Mouse (Mus musculus) testis, adult 10 weeks (tissue): ENCODE data around the gene Olfr616. TPM values are rescaled to one million over a fixed set of nuclear protein-coding genes. Genes with fewer than 3 reads are reported as not detected.

Experiments used
- polyA plus RNA-seq: library from polyadenylated mRNA; stranded (reverse); fragments of 350-450 nt; fragmentation: Illumina TruSeq; extraction: RNeasy Lipid Tissue Mini Kit (QIAGEN cat#74804); gene quantifications from one replicate; pipeline ENCODE4 v1.2.3, GENCODE M21; 2014; ENCODE audit warnings: low read depth, low replicate concordance

Olfr616 gene
- 0.38 TPM for polyA plus RNA-seq

DNA sequence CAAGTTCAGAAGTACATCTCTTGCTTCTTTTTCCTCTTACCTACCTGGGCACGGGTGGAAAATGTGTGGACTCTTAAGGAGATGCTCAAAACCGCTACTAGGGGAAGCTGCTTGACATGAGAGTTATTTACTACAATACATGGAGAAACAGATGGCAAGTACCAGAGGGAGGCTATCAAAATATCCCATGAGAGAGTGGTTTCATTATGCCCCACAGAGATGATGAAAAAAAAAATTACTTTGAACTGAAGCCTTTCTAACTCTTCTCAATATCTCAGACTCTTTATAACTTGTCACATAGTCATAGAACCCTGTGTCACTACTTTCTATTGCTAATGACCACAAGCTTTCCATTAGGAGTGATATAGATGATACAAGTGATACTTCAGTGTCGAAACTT is at the start of gene Olfr616:
Olfr616 (minus strand) TSS at position 101 of the 400 bp plus-strand sequence.

GRCm38 (mm10) chr7:103612434-103612833 is 43.5 kb upstream of the Olfr616 start, which contains the start of gene Olfr620:
Gene Olfr620, minus strand, starts transcription at chr7:103612534.

GRCm38 (mm10) chr7:103600275-103600674 is 31.3 kb upstream of the Olfr616 start, which contains the start of gene Olfr619:
Gene Olfr619, plus strand, starts transcription at chr7:103600575.

DNA sequence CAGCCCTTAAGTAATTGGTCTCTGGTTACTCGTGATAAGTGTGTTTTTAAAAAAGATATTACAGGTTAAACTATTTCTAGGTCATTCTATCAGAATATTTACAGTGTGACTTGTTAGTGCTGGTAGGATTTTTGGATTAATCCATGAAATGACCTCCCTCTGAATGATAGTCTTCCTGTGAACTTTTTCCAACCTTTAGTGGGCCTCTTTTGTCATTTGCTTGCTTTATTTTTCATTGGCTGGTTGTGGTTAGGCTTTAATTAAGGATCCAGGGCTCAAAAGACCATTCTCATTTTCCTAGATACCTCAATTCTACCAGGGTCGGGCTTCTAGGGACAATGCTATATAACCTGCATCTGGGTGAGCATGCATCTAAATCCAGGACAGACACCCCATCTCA is 20.9 kb upstream of the Olfr616 start, which contains the start of gene Olfr618:
Olfr618 (plus strand) TSS at position 301 of the 400 bp plus-strand sequence.

GRCm38 (mm10) chr7:103572761-103573160 is 3.8 kb upstream of the Olfr616 start, which contains the start of gene Olfr617:
Gene Olfr617, plus strand, starts transcription at chr7:103573061.

DNA sequence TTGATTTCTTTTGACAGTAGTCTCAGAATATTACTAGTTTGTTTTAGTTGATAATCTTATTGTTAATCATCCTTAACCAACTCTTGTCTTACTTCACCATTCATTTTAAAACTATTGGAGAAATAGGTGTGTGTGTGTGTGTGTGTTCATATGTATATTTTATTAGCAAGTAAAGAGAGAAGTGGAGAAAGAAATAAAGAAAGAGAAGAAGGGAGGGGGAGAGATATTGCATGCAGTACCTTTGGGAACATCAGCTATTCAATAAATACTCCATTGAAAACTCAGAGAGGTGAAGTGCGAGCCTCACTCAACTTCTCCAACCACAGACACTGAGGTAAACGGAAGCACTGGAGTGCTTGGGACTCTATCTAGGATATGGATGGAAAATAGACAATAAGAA is 13.2 kb downstream of the Olfr616 start, which contains the start of gene Olfr615:
Olfr615 (plus strand) TSS at position 301 of the 400 bp plus-strand sequence.

DNA sequence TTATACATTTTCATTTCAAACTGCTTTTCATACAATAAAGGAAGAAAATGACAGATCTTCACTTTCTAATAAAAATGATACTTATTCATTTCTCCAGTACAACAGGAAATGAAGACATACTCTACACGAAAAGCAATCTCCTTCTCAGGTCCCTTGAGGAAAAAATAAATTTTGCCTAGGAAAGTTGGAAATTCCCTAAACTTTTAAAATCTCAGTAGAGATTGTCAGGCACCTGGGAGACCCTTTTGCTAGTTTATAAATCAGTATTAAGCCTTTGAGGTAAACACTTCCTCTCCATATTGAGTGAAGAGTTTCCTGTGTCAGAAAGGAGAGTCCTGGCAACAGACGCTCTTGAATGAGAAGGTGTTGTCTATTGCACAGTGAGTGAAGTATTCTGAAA is 21.2 kb downstream of the Olfr616 start, which contains the start of gene Olfr613:
Olfr613 (plus strand) TSS at position 301 of the 400 bp plus-strand sequence.

GRCm38 (mm10) chr7:103542617-103543016 is 26.3 kb downstream of the Olfr616 start, which contains the start of gene Olfr612:
Gene Olfr612, minus strand, starts transcription at chr7:103542717.

DNA sequence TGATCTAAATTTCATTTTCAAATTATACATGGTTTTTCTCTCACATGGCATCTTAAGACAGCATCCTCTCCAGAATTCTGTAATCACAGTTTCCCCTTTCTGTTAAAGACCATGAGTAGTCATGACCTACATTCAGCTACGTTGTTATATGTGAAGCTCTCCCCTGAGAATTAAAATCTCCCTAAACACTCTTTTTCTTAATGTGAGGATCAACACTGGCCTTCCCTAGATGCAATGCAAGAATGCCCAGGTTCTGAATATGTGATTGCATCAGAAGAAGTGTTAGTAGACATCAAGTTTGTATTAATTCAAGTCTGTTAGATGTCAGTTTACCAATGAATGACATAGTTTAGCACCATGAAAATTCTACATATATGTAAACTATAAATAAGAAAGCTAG is 48.2 kb downstream of the Olfr616 start, which contains the start of gene Olfr611:
Olfr611 (minus strand) TSS at position 101 of the 400 bp plus-strand sequence.

Other genes starting within 250 kb of the Olfr616 start
- not detected for gene Olfr598, start 245.6 kb downstream of the Olfr616 start, polyA plus RNA-seq
- gene Olfr599, start 233.2 kb downstream of the Olfr616 start, polyA plus RNA-seq, result not detected
- not detected for gene Olfr600, start 219.5 kb downstream of the Olfr616 start, polyA plus RNA-seq
- gene Olfr601, start 206.5 kb downstream of the Olfr616 start, polyA plus RNA-seq, result not detected
- gene Olfr603, start 183.0 kb downstream of the Olfr616 start, polyA plus RNA-seq, result not detected
- gene Usp17lc, start 154.1 kb downstream of the Olfr616 start, polyA plus RNA-seq, result not detected
- gene Olfr605, start 123.7 kb downstream of the Olfr616 start, polyA plus RNA-seq, result not detected
- not detected for gene Olfr606, start 120.1 kb downstream of the Olfr616 start, polyA plus RNA-seq
- not detected for gene Olfr607, start 105.0 kb downstream of the Olfr616 start, polyA plus RNA-seq
- gene Olfr608, start 99.3 kb downstream of the Olfr616 start, polyA plus RNA-seq, result not detected
- not detected for gene Olfr609, start 71.1 kb downstream of the Olfr616 start, polyA plus RNA-seq
- not detected for gene Olfr610, start 57.0 kb downstream of the Olfr616 start, polyA plus RNA-seq
- gene Olfr611, start 48.3 kb downstream of the Olfr616 start, polyA plus RNA-seq, result not detected
- not detected for gene Olfr612, start 26.4 kb downstream of the Olfr616 start, polyA plus RNA-seq
- not detected for gene Olfr613, start 21.1 kb downstream of the Olfr616 start, polyA plus RNA-seq
- not detected for gene Olfr615, start 13.1 kb downstream of the Olfr616 start, polyA plus RNA-seq
- gene Olfr617, start 3.9 kb upstream of the Olfr616 start, polyA plus RNA-seq, result not detected
- not detected for gene Olfr618, start 21.0 kb upstream of the Olfr616 start, polyA plus RNA-seq
- gene Olfr619, start 31.4 kb upstream of the Olfr616 start, polyA plus RNA-seq, result not detected
- not detected for gene Olfr620, start 43.4 kb upstream of the Olfr616 start, polyA plus RNA-seq
- not detected for gene Olfr622, start 73.6 kb upstream of the Olfr616 start, polyA plus RNA-seq
- not detected for gene Olfr623, start 94.6 kb upstream of the Olfr616 start, polyA plus RNA-seq
- 0.06 TPM for gene Olfr624, start 102.0 kb upstream of the Olfr616 start, polyA plus RNA-seq
- gene Olfr625-ps1, start 113.6 kb upstream of the Olfr616 start, polyA plus RNA-seq, result not detected
- gene Olfr243, start 145.5 kb upstream of the Olfr616 start, polyA plus RNA-seq, result not detected
- not detected for gene Olfr628, start 161.2 kb upstream of the Olfr616 start, polyA plus RNA-seq
- gene Olfr629, start 175.8 kb upstream of the Olfr616 start, polyA plus RNA-seq, result not detected
- gene Olfr630, start 188.2 kb upstream of the Olfr616 start, polyA plus RNA-seq, result not detected
- not detected for gene Olfr69, start 202.5 kb upstream of the Olfr616 start, polyA plus RNA-seq
- not detected for gene Olfr68, start 210.6 kb upstream of the Olfr616 start, polyA plus RNA-seq
- not detected for gene Olfr67, start 222.7 kb upstream of the Olfr616 start, polyA plus RNA-seq
- gene Hbb-bt, start 244.9 kb upstream of the Olfr616 start, polyA plus RNA-seq, result 0.62 TPM